Mouse (Mus musculus): ENCODE data around the gene Rsad2.

- TF ChIP-seq CTCF (IDR thresholded peaks at IDR 0.05; ENCODE audit: control insufficient read depth, insufficient read depth, insufficient read length): no peak
- no peak for TF ChIP-seq FOSL1 (IDR thresholded peaks at IDR 0.05; ENCODE audit: insufficient read depth, low read length, poor library complexity, severe bottlenecking)
- TF ChIP-seq MAX (IDR thresholded peaks at IDR 0.05): no peak
- TF ChIP-seq MYOG (IDR thresholded peaks at IDR 0.05; ENCODE audit: control insufficient read depth, extremely low read depth, insufficient read length): no peak
- no peak for TF ChIP-seq CEBPB (IDR thresholded peaks at IDR 0.05; ENCODE audit: low read depth)
- no peak for TF ChIP-seq USF1 (IDR thresholded peaks at IDR 0.05; ENCODE audit: low read depth)
Observed at GRCm38 (mm10) chr12:26469098-26470041, 13.1 kb upstream of the Rsad2 start, which contains the start of gene Cmpk2.

Data from C2C12 (cell line).